Mouse (Mus musculus) erythroblast, embryonic 14.5 days (primary cell): ENCODE measurements around the gene Elovl4.

Experiments
- GATA1 ChIP-seq: IDR thresholded peaks from 2 replicates; pipeline ENCODE4 v1.6.1; 2012; ENCODE audit warnings: low read length, inconsistent platforms, mixed read lengths
- TAL1 ChIP-seq: IDR thresholded peaks from 3 replicates; pipeline ENCODE4 v1.6.1; 2012; ENCODE audit warnings: low read length, inconsistent platforms, mixed read lengths

DNA sequence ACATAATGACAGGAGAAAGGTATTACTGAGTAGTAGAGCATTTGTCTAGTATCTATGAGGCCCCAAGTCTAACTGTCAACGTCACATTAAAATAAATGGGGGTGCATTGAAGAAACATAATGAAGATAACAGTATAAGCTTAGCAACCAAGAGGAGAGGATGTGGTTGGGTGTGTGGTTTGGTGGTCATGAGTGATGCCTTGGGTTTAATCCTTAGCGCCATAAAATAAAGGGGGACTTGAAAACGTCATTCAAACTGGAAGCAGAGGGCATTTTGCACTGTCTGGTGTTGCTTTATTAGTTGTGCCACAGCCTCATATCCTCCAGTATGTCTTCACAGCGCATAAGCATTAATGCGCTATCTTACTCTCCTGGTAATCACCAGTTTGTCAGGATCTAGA lies 23.8 kb upstream of the Elovl4 start:
- TF ChIP-seq TAL1 (no peak), GATA1 (no peak)
